Mouse (Mus musculus): ENCODE measurements around the gene Fuom.

The Fuom gene

GRCm38 (mm10) chr7:140101498-140101897 is 743 bp downstream of the Fuom start:
- DNase-seq (ENCODE audit: low spot score in 2 of 2): no peak

- no peak for DNase-seq (ENCODE audit: low spot score in 2 of 2)
These were observed 3.8 kb downstream of the Fuom start for GRCm38 (mm10) chr7:140098466-140098865.

GRCm38 (mm10) chr7:140096055-140096454 is 6.2 kb downstream of the Fuom start:
- DNase-seq (ENCODE audit: low spot score in 2 of 2): no peak

- no peak for DNase-seq (ENCODE audit: low spot score in 2 of 2)
These were observed 6.7 kb downstream of the Fuom start for GRCm38 (mm10) chr7:140095556-140095955.

GRCm38 (mm10) chr7:140094954-140095353 is 7.3 kb downstream of the Fuom start:
- DNase-seq (ENCODE audit: low spot score in 2 of 2): no peak

GRCm38 (mm10) chr7:140092924-140093528 is 9.2 kb downstream of the Fuom start, which contains the start of gene Prap1:
Prap1 (plus strand) TSS chr7:140093395.
- DNase-seq (ENCODE audit: low spot score in 2 of 2): no peak

- DNase-seq (ENCODE audit: low spot score in 2 of 2): no peak
These were observed 11.6 kb downstream of the Fuom start for GRCm38 (mm10) chr7:140090601-140091000.

- peak; percentile 95 to 97 for DNase-seq (ENCODE audit: low spot score in 2 of 2)
These were observed 20.0 kb downstream of the Fuom start, which contains the start of gene Caly for GRCm38 (mm10) chr7:140082242-140082678. Caly (minus strand) TSS chr7:140082548.

- DNase-seq (ENCODE audit: low spot score in 2 of 2): peak; percentile 60 to 74
These were observed 20.6 kb downstream of the Fuom start for GRCm38 (mm10) chr7:140081408-140082241.

- DNase-seq (ENCODE audit: low spot score in 2 of 2): peak; percentile 96 to 97
These were observed 21.6 kb downstream of the Fuom start for GRCm38 (mm10) chr7:140080503-140081156.

GRCm38 (mm10) chr7:140078711-140079110 is 23.5 kb downstream of the Fuom start:
- DNase-seq (ENCODE audit: low spot score in 2 of 2): peak; percentile 77 to 83

- no peak for DNase-seq (ENCODE audit: low spot score in 2 of 2)
These were observed 24.5 kb downstream of the Fuom start for GRCm38 (mm10) chr7:140077698-140078097.

GRCm38 (mm10) chr7:140070042-140070711 is 32.1 kb downstream of the Fuom start:
- DNase-seq (ENCODE audit: low spot score in 2 of 2): no peak

- no peak for DNase-seq (ENCODE audit: low spot score in 2 of 2)
These were observed 34.8 kb downstream of the Fuom start for GRCm38 (mm10) chr7:140067397-140067796.

- DNase-seq (ENCODE audit: low spot score in 2 of 2): peak; percentile 85 to 86
These were observed 39.1 kb downstream of the Fuom start for GRCm38 (mm10) chr7:140063092-140063491.

- no peak for DNase-seq (ENCODE audit: low spot score in 2 of 2)
These were observed 39.9 kb downstream of the Fuom start for GRCm38 (mm10) chr7:140062307-140062706.

- DNase-seq (ENCODE audit: low spot score in 2 of 2): no peak
These were observed 40.5 kb downstream of the Fuom start for GRCm38 (mm10) chr7:140061832-140062130.

GRCm38 (mm10) chr7:140060936-140061831 is 41.1 kb downstream of the Fuom start:
- peak; percentile 49 to 51 for DNase-seq (ENCODE audit: low spot score in 2 of 2)

GRCm38 (mm10) chr7:140059601-140060000 is 42.6 kb downstream of the Fuom start:
- no peak for DNase-seq (ENCODE audit: low spot score in 2 of 2)

GRCm38 (mm10) chr7:140058528-140058927 is 43.7 kb downstream of the Fuom start:
- no peak for DNase-seq (ENCODE audit: low spot score in 2 of 2)
